Mouse (Mus musculus): ENCODE results near the gene Krt34. TPM values are rescaled to one million over a fixed set of nuclear protein-coding genes. Genes with fewer than 3 reads are reported as not detected.

Gene Krt34
- polyA plus RNA-seq, 1 experiment = not detected

Other genes starting within 250 kb of the Krt34 start
- gene Gm11596, start 248.1 kb downstream of the Krt34 start, polyA plus RNA-seq (2012; ENCODE audit: insufficient read depth, insufficient read length, missing spikeins) = not detected in 2 replicates
- not detected in 2 replicates for gene Gm11569, start 242.6 kb downstream of the Krt34 start, polyA plus RNA-seq (2012; ENCODE audit: insufficient read depth, insufficient read length, missing spikeins)
- not detected in 2 replicates for gene Gm11554, start 237.1 kb downstream of the Krt34 start, polyA plus RNA-seq (2012; ENCODE audit: insufficient read depth, insufficient read length, missing spikeins)
- gene Krtap4-13, start 231.7 kb downstream of the Krt34 start, polyA plus RNA-seq (2012; ENCODE audit: insufficient read depth, insufficient read length, missing spikeins) = not detected in 2 replicates
- not detected in 2 replicates for gene Gm11564, start 225.9 kb downstream of the Krt34 start, polyA plus RNA-seq (2012; ENCODE audit: insufficient read depth, insufficient read length, missing spikeins)
- gene 2300003K06Rik, start 203.5 kb downstream of the Krt34 start, polyA plus RNA-seq (2012; ENCODE audit: insufficient read depth, insufficient read length, missing spikeins) = not detected in 2 replicates
- not detected in 2 replicates for gene Krtap4-16, start 189.9 kb downstream of the Krt34 start, polyA plus RNA-seq (2012; ENCODE audit: insufficient read depth, insufficient read length, missing spikeins)
- not detected in 2 replicates for gene Gm11568, start 183.6 kb downstream of the Krt34 start, polyA plus RNA-seq (2012; ENCODE audit: insufficient read depth, insufficient read length, missing spikeins)
- gene Gm11559, start 177.1 kb downstream of the Krt34 start, polyA plus RNA-seq (2012; ENCODE audit: insufficient read depth, insufficient read length, missing spikeins) = not detected in 2 replicates
- gene Krtap9-1, start 168.2 kb downstream of the Krt34 start, polyA plus RNA-seq (2012; ENCODE audit: insufficient read depth, insufficient read length, missing spikeins) = not detected in 2 replicates
- gene Gm11567, start 162.4 kb downstream of the Krt34 start, polyA plus RNA-seq (2012; ENCODE audit: insufficient read depth, insufficient read length, missing spikeins) = not detected in 2 replicates
- gene Krtap31-1, start 133.6 kb downstream of the Krt34 start, polyA plus RNA-seq (2012; ENCODE audit: insufficient read depth, insufficient read length, missing spikeins) = not detected in 2 replicates
- not detected in 2 replicates for gene Gm11565, start 126.8 kb downstream of the Krt34 start, polyA plus RNA-seq (2012; ENCODE audit: insufficient read depth, insufficient read length, missing spikeins)
- gene Krtap31-2, start 105.3 kb downstream of the Krt34 start, polyA plus RNA-seq (2012; ENCODE audit: insufficient read depth, insufficient read length, missing spikeins) = not detected in 2 replicates
- gene Krtap9-5, start 93.1 kb downstream of the Krt34 start, polyA plus RNA-seq (2012; ENCODE audit: insufficient read depth, insufficient read length, missing spikeins) = not detected in 2 replicates
- not detected in 2 replicates for gene Krtap29-1, start 62.5 kb downstream of the Krt34 start, polyA plus RNA-seq (2012; ENCODE audit: insufficient read depth, insufficient read length, missing spikeins)
- gene Krtap16-1, start 55.0 kb downstream of the Krt34 start, polyA plus RNA-seq (2012; ENCODE audit: insufficient read depth, insufficient read length, missing spikeins) = not detected in 2 replicates
- gene Krtap17-1, start 47.6 kb downstream of the Krt34 start, polyA plus RNA-seq (2012; ENCODE audit: insufficient read depth, insufficient read length, missing spikeins) = not detected in 2 replicates
- not detected in 2 replicates for gene Krt33a, start 25.3 kb downstream of the Krt34 start, polyA plus RNA-seq (2012; ENCODE audit: insufficient read depth, insufficient read length, missing spikeins)
- not detected in 2 replicates for gene Krt33b, start 11.7 kb downstream of the Krt34 start, polyA plus RNA-seq (2012; ENCODE audit: insufficient read depth, insufficient read length, missing spikeins)
- not detected in 2 replicates for gene Krt31, start 9.0 kb upstream of the Krt34 start, polyA plus RNA-seq (2012; ENCODE audit: insufficient read depth, insufficient read length, missing spikeins)
- not detected in 2 replicates for gene Krt32, start 46.7 kb upstream of the Krt34 start, polyA plus RNA-seq (2012; ENCODE audit: insufficient read depth, insufficient read length, missing spikeins)
- not detected in 2 replicates for gene Krt35, start 54.7 kb upstream of the Krt34 start, polyA plus RNA-seq (2012; ENCODE audit: insufficient read depth, insufficient read length, missing spikeins)
- 1.4 TPM in 2 replicates for gene Krt36, start 64.1 kb upstream of the Krt34 start, polyA plus RNA-seq (2012; ENCODE audit: insufficient read depth, insufficient read length, missing spikeins)
- gene Krt13, start 80.0 kb upstream of the Krt34 start, polyA plus RNA-seq (2012; ENCODE audit: insufficient read depth, insufficient read length, missing spikeins) = not detected in 2 replicates
- 0.67 and 2.4 TPM in 2 replicates for gene Krt15, start 94.4 kb upstream of the Krt34 start, polyA plus RNA-seq (2012; ENCODE audit: insufficient read depth, insufficient read length, missing spikeins)
- 0.87 TPM in 1 of 2 replicates, not detected in the other for gene Krt19, start 107.1 kb upstream of the Krt34 start, polyA plus RNA-seq (2012; ENCODE audit: insufficient read depth, insufficient read length, missing spikeins)
- gene Krt9, start 151.7 kb upstream of the Krt34 start, polyA plus RNA-seq (2012; ENCODE audit: insufficient read depth, insufficient read length, missing spikeins) = not detected in 2 replicates
- gene Krt14, start 166.0 kb upstream of the Krt34 start, polyA plus RNA-seq (2012; ENCODE audit: insufficient read depth, insufficient read length, missing spikeins) = 0.67 TPM in 1 of 2 replicates, not detected in the other
- gene Krt16, start 207.3 kb upstream of the Krt34 start, polyA plus RNA-seq (2012; ENCODE audit: insufficient read depth, insufficient read length, missing spikeins) = not detected in 2 replicates
- gene Krt17, start 219.5 kb upstream of the Krt34 start, polyA plus RNA-seq (2012; ENCODE audit: insufficient read depth, insufficient read length, missing spikeins) = not detected in 2 replicates
- gene Krt42, start 228.3 kb upstream of the Krt34 start, polyA plus RNA-seq (2012; ENCODE audit: insufficient read depth, insufficient read length, missing spikeins) = not detected in 2 replicates

Measured in brown adipose tissue, adult 24 weeks (tissue).